Mouse (Mus musculus) forebrain, embryonic 15.5 days (tissue): ENCODE data around the gene Gm42517. TPM values are rescaled to one million over a fixed set of nuclear protein-coding genes. Genes with fewer than 3 reads are reported as not detected.

Experiments used
- ATAC-seq: fragments of 200-750 bp; cut with Nextera tagmentation; replicated peaks from 2 replicates; pipeline ENCODE4 v1.8.0; 2017; ENCODE audit warnings: mild to moderate bottlenecking, moderate TSS enrichment, moderate library complexity
- H3K27ac ChIP-seq: fragments of 300-500 bp; sonication (generic); replicated peaks from 2 replicates; pipeline ENCODE4 v1.5.1; 2015; ENCODE audit warnings: mild to moderate bottlenecking, inconsistent platforms
- H3K27me3 ChIP-seq: fragments of 300-500 bp; sonication (generic); 2 replicates; pipeline ENCODE4 v1.6.1; 2015; ENCODE audit warnings: inconsistent platforms
- H3K36me3 ChIP-seq: fragments of 300-500 bp; sonication (generic); 2 replicates; pipeline ENCODE4 v1.6.1; 2015; ENCODE audit warnings: mild to moderate bottlenecking, inconsistent platforms
- H3K4me1 ChIP-seq: fragments of 300-500 bp; sonication (generic); 2 replicates; pipeline ENCODE4 v1.6.1; 2015; ENCODE audit warnings: inconsistent platforms
- H3K4me2 ChIP-seq: fragments of 300-500 bp; sonication (generic); replicated peaks from 2 replicates; pipeline ENCODE4 v1.6.1; 2015; ENCODE audit warnings: mild to moderate bottlenecking, inconsistent platforms
- H3K4me3 ChIP-seq: fragments of 300-500 bp; sonication (generic); 2 replicates; pipeline ENCODE4 v1.5.1; 2015; ENCODE audit warnings: mild to moderate bottlenecking, inconsistent platforms
- H3K9ac ChIP-seq: fragments of 300-500 bp; sonication (generic); replicated peaks from 2 replicates; pipeline ENCODE4 v1.6.1; 2015; ENCODE audit warnings: mild to moderate bottlenecking, inconsistent platforms
- H3K9me3 ChIP-seq: fragments of 300-500 bp; sonication (generic); 2 replicates; pipeline ENCODE4 v1.6.1; 2016; ENCODE audit warnings: inconsistent platforms
- WGBS: fragments of 180-500 bp; shearing (Covaris S2); methylation state at CpG from one replicate; pipeline ENCODE4 v1.1.7; 2015; ENCODE audit warnings: mixed read lengths; 5-methylcytosine and 5-hydroxymethylcytosine counted together
- polyA plus RNA-seq: library from polyadenylated mRNA; unstranded; fragments of >200 nt; fragmentation: Nextera tagmentation; extraction: Ambion mirVana; gene quantifications from 2 replicates; pipeline ENCODE4 v1.2.1, GENCODE M21; 2015

The Gm42517 gene
- 0.83 and 1.1 TPM in 2 replicates for polyA plus RNA-seq

DNA sequence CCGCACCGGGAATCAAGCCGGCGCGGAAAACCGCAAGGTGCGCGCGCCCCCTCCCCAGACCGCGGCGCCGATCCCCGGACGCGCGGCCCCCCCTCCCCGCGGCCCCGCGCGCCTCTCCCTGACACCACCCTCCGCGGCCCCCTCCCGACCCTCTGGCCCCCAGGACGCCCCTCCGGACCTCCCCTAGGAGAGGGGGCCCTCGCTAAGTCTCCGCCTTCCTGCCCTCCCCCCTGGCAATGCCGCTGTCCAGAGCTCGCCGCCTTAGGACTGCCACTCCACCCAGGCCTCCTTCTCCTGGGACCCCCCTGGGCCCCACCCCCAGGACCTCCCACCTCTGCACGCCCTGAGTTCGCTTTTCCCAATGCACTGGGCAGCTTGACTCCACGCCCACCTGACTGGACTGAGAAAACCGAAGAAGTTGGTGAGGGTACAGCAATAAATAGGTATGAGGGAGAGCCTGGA lies at the start of gene Gm42517:
Gene Gm42517 (minus strand): TSS at position 52 of the 462 bp plus-strand sequence.
- Histone ChIP-seq H3K4me3 (peak within 1 kb of the TSS; percentile 59), H3K27me3 (peaks cover 82% of the 10 kb centered on the region), H3K4me1 (peaks cover 31% of the 10 kb centered on the region), H3K27ac (no peak within 1 kb of the TSS), H3K9me3 (no peaks in the 10 kb centered on the region), H3K9ac (peak within 1 kb of the TSS; percentile 46), H3K36me3 (no peaks in the 10 kb centered on the region), H3K4me2 (peak within 1 kb of the TSS; percentile 83)
- ATAC-seq, result peak; percentile 36
- 1% methylated on average over 32 of the region's 36 CpGs for WGBS

DNA sequence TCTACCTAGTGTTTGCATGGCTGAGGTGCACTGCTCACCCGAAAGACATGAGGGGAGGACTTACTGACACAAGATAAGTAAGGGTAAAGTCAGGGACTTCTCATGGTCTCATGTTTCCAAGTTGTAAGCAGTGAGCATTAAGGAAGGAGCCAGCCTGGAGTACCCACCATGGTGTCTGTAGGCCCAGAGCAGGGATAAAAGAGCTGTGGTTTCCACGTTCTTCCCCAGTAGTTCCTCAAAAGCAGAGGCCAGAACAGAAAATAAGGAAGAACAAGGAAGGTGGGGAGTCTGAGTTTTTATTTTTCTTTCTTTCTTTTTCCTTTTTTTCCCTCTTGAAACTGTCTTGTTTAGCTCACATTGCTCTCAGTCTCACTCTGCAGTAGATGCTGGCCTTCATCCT lies 47.0 kb upstream of the Gm42517 start:
- WGBS, result 73% methylated on average over 2 of the region's 2 CpGs
- no peak overlapping the region for H3K9ac ChIP-seq

GRCm38 (mm10) chr5:108406977-108407376 lies 39.3 kb upstream of the Gm42517 start:
- no peak for ATAC-seq

More for the DNA sequence above, 47.0 kb upstream of the Gm42517 start:
- Histone ChIP-seq H3K4me2 (no peak overlapping the region), H3K27me3 (no peaks in the 10 kb centered on the region), H3K27ac (no peak overlapping the region), H3K4me1 (no peaks in the 10 kb centered on the region), H3K36me3 (no peaks in the 10 kb centered on the region), H3K4me3 (no peak overlapping the region), H3K9me3 (no peaks in the 10 kb centered on the region)
- ATAC-seq, result no peak

GRCm38 (mm10) chr5:108405460-108405859 lies 37.7 kb upstream of the Gm42517 start:
- H3K4me3 ChIP-seq, result no peak overlapping the region
- H3K9ac ChIP-seq, result no peak overlapping the region
- ATAC-seq, result no peak
- H3K4me2 ChIP-seq, result no peak overlapping the region
- no peaks in the 10 kb centered on the region for H3K27me3 ChIP-seq
- no peak overlapping the region for H3K27ac ChIP-seq
- no peaks in the 10 kb centered on the region for H3K36me3 ChIP-seq
- no peaks in the 10 kb centered on the region for H3K4me1 ChIP-seq
- no peaks in the 10 kb centered on the region for H3K9me3 ChIP-seq
- WGBS, result 80% methylated on average over 1 of the region's 1 CpGs

More at GRCm38 (mm10) chr5:108406977-108407376, 39.3 kb upstream of the Gm42517 start:
- Histone ChIP-seq H3K27ac (no peak overlapping the region), H3K4me1 (no peaks in the 10 kb centered on the region), H3K4me2 (no peak overlapping the region), H3K27me3 (no peaks in the 10 kb centered on the region), H3K4me3 (no peak overlapping the region), H3K9ac (no peak overlapping the region), H3K9me3 (no peaks in the 10 kb centered on the region), H3K36me3 (no peaks in the 10 kb centered on the region)
- 70% methylated on average over 2 of the region's 2 CpGs for WGBS

DNA sequence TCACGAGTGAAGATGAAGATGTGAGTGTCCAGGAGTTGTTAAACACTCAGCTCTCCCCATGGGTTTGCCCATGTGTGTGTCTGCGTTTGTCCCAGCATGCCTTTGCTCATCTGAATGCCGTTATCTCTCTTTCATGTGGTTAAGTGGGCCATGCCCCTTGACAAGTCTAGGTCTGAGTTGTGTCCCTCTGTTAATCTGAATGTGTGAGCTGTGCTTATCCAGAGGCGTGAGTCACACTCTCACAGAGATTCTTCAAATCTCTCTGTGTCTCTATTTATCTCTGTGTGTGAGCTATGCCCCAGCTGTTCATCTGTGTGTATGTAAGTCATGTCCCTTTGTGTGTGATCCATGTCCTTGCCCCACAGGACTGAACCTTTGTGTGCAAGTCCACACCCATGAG lies 35.7 kb upstream of the Gm42517 start:
- H3K27ac ChIP-seq, result no peak overlapping the region
- WGBS, result 87% methylated on average over 4 of the region's 4 CpGs
- H3K9ac ChIP-seq, result no peak overlapping the region
- no peak overlapping the region for H3K4me2 ChIP-seq
- H3K4me3 ChIP-seq, result no peak overlapping the region
- no peaks in the 10 kb centered on the region for H3K27me3 ChIP-seq
- no peak for ATAC-seq
- no peaks in the 10 kb centered on the region for H3K4me1 ChIP-seq
- H3K36me3 ChIP-seq, result no peaks in the 10 kb centered on the region
- no peaks in the 10 kb centered on the region for H3K9me3 ChIP-seq

GRCm38 (mm10) chr5:108389744-108390143 lies 22.0 kb upstream of the Gm42517 start:
- H3K4me2 ChIP-seq, result no peak overlapping the region
- H3K9me3 ChIP-seq, result no peaks in the 10 kb centered on the region
- no peaks in the 10 kb centered on the region for H3K27me3 ChIP-seq
- no peak overlapping the region for H3K4me3 ChIP-seq
- H3K27ac ChIP-seq, result no peak overlapping the region
- WGBS, result 73% methylated on average over 3 of the region's 3 CpGs
- no peak overlapping the region for H3K9ac ChIP-seq
- no peaks in the 10 kb centered on the region for H3K36me3 ChIP-seq
- H3K4me1 ChIP-seq, result no peaks in the 10 kb centered on the region
- ATAC-seq, result no peak

- no peak within 1 kb of the TSS for H3K9ac ChIP-seq
- no peak within 1 kb of the TSS for H3K4me2 ChIP-seq
- no peaks in the 10 kb centered on the region for H3K9me3 ChIP-seq
- no peak within 1 kb of the TSS for H3K4me3 ChIP-seq
- 82% methylated on average over 7 of the region's 7 CpGs for WGBS
- no peaks in the 10 kb centered on the region for H3K27me3 ChIP-seq
- H3K27ac ChIP-seq, result no peak within 1 kb of the TSS
- no peaks in the 10 kb centered on the region for H3K36me3 ChIP-seq
- no peaks in the 10 kb centered on the region for H3K4me1 ChIP-seq
- ATAC-seq, result no peak
Measured at GRCm38 (mm10) chr5:108388201-108388600, 20.5 kb upstream of the Gm42517 start, which contains the start of gene Pde6b. Gene Pde6b (plus strand): TSS chr5:108388391.

GRCm38 (mm10) chr5:108386449-108386848 lies 18.7 kb upstream of the Gm42517 start:
- 74% methylated on average over 4 of the region's 4 CpGs for WGBS
- no peaks in the 10 kb centered on the region for H3K27me3 ChIP-seq
- H3K27ac ChIP-seq, result no peak overlapping the region
- no peak overlapping the region for H3K4me3 ChIP-seq
- H3K4me1 ChIP-seq, result no peaks in the 10 kb centered on the region
- no peaks in the 10 kb centered on the region for H3K9me3 ChIP-seq
- H3K9ac ChIP-seq, result no peak overlapping the region
- no peaks in the 10 kb centered on the region for H3K36me3 ChIP-seq
- H3K4me2 ChIP-seq, result no peak overlapping the region
- ATAC-seq, result no peak

DNA sequence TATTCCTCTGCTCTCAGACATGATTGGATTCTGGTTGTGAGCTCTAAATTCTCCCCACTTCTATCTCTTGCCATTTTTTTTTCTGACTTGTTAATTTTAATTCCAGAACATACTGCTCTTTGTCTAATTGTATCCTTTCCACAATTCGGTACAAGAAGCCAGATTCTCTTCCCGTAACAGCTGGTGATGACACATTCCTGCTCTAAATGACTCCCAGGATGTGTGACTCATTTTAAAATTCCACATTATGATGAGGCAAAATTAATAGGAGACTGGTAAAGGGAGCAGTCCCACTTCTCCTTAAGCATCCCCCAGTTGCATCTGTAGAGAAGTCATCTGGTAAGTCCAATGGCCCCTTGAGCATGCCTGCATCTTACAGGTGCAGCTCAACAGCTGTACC lies 17.9 kb upstream of the Gm42517 start:
- Histone ChIP-seq H3K4me3 (no peak overlapping the region), H3K27me3 (no peaks in the 10 kb centered on the region), H3K4me2 (no peak overlapping the region), H3K4me1 (no peaks in the 10 kb centered on the region), H3K9me3 (no peaks in the 10 kb centered on the region), H3K36me3 (no peaks in the 10 kb centered on the region), H3K27ac (no peak overlapping the region), H3K9ac (no peak overlapping the region)
- no peak for ATAC-seq
- WGBS, result 78% methylated on average over 2 of the region's 2 CpGs

GRCm38 (mm10) chr5:108378346-108378745 lies 10.6 kb upstream of the Gm42517 start:
- Histone ChIP-seq H3K9ac (no peak overlapping the region), H3K27ac (no peak overlapping the region), H3K4me1 (no peaks in the 10 kb centered on the region), H3K4me3 (no peak overlapping the region), H3K4me2 (no peak overlapping the region), H3K9me3 (no peaks in the 10 kb centered on the region), H3K36me3 (no peaks in the 10 kb centered on the region), H3K27me3 (0 out of 2 replicates have a peak, but pooled peaks cover under 1% of the 10 kb centered on the region)
- WGBS, result 88% methylated on average over 4 of the region's 4 CpGs
- no peak for ATAC-seq

DNA sequence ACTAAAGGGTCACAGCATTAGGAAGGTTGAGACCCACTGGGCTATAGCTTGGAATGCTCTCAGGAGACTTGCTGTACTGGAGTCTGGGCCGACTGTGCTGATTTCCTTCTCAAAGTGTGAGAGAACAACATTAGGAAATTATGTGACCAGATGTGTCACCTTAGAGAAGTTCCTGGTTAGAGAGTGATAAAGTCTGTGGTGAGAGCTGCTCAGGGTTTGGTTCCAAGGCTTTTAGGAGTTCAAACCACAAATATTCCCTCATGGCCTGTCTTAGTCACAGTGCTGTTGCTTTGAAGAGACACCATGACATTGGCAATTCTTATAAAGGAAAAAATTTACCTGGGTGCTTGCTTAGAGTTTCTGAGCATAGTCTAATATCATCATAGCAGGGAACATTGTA lies 8.3 kb upstream of the Gm42517 start:
- Histone ChIP-seq H3K9me3 (no peaks in the 10 kb centered on the region), H3K4me1 (no peaks in the 10 kb centered on the region), H3K36me3 (no peaks in the 10 kb centered on the region), H3K27me3 (peaks cover 14% of the 10 kb centered on the region), H3K27ac (no peak overlapping the region), H3K4me3 (no peak overlapping the region), H3K4me2 (no peak overlapping the region), H3K9ac (no peak overlapping the region)
- no peak for ATAC-seq
- WGBS, result 86% methylated on average over 1 of the region's 1 CpGs

DNA sequence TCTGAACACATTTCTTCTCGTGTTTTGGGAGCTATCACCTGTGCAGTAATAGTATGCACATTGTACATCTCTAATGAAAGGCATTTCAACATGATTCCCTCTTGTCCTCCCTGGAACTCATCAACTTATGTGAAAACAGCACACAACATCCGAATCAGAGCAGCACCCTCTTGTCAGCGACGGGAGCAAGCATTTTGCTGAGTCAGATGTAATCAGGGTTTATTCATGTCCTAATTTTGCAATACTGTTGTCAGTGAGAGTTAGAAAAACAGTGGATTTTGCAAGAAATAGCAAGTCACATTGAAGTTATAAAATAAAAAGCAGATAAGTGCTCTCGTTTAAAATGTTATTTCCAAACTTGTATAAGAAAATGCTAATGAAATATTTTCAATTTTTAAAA lies 6.4 kb upstream of the Gm42517 start:
- Histone ChIP-seq H3K27me3 (peaks cover 33% of the 10 kb centered on the region), H3K4me1 (peaks cover 6% of the 10 kb centered on the region), H3K36me3 (no peaks in the 10 kb centered on the region), H3K4me3 (no peak overlapping the region), H3K9me3 (no peaks in the 10 kb centered on the region), H3K9ac (no peak overlapping the region), H3K4me2 (no peak overlapping the region), H3K27ac (no peak overlapping the region)
- WGBS, result 72% methylated on average over 5 of the region's 5 CpGs
- ATAC-seq, result no peak

- peaks cover 71% of the 10 kb centered on the region for H3K27me3 ChIP-seq
- H3K4me3 ChIP-seq, result no peak overlapping the region
Measured at GRCm38 (mm10) chr5:108369964-108370363, 2.2 kb upstream of the Gm42517 start.

More at GRCm38 (mm10) chr5:108369964-108370363, 2.2 kb upstream of the Gm42517 start:
- Histone ChIP-seq H3K27ac (no peak overlapping the region), H3K9me3 (no peaks in the 10 kb centered on the region), H3K36me3 (no peaks in the 10 kb centered on the region), H3K4me2 (no peak overlapping the region), H3K9ac (no peak overlapping the region), H3K4me1 (peaks cover 31% of the 10 kb centered on the region)
- 2% methylated on average over 6 of the region's 6 CpGs for WGBS
- ATAC-seq, result no peak
